23 mouse cellular contexts compared by ENCODE assay signal in the genomic region with DNA sequence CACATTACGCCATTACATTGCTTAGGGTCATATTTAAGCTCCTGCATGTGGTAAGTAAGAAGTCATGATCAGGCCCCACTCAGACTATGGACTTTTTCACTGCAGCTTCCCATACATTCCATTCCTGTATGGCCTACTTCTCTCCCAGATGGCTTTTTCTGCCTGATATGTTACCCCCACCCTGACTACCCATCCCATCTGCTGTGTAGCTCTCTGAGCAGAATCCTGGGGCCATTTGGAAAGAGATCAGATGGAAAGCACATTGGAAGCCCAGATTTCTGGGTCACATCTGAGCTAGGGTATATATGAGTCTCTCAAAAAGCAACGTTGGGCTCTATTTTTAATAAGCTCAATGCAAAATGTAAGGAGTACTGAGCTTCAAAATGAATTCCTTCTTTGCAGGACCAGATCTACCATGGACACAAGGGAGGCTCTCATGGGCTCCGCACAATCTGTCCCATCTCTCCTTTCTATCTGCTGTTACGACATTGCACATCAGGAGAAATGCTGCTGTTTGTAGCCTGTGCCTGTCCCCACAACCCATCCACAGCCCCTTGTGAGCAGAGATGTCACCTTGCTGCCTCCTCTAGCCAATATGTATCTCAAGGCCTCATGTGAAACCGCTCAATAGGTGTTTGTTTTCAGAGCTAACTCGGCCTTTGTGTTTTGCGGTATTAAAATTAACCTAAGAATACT.
DNase-seq lines count a peak whose midpoint lies in the region; ATAC-seq and TF ChIP-seq lines count a peak whose summit lies in the region.
"Had no signal": no experiment of that assay in that cellular context is flagged by ENCODE, and none has a peak within 500 bp of the region (broad histone marks: within the 10 kb centered on the region; RNA-seq: fewer than 3 reads in every experiment).

No protein-coding gene starts in this region.

- no peaks in the 10 kb centered on the region for H3K36me3 ChIP-seq in hindbrain, postnatal 0 days (ENCODE audit: insufficient read depth, low read length)
- H3K36me3 ChIP-seq in hindbrain, embryonic 12.5 days: no peaks in the 10 kb centered on the region
- H3K36me3 ChIP-seq: embryonic facial prominence, embryonic 10.5 days; midbrain, embryonic 13.5 days; neural tube, embryonic 13.5 days had no signal

- H3K9me3 ChIP-seq in hindbrain, postnatal 0 days (ENCODE audit: low read length): peaks cover 4% of the 10 kb centered on the region; the same call in 1 of the 2 replicates
- peaks cover 3% of the 10 kb centered on the region; the same call in 1 of the 2 replicates for H3K9me3 ChIP-seq in hindbrain, embryonic 12.5 days (replicated peaks)
- H3K9me3 ChIP-seq: embryonic facial prominence, embryonic 10.5 days; forebrain, embryonic 13.5 days; limb, embryonic 10.5 days; midbrain, embryonic 13.5 days had no signal

- peak overlapping the region; percentile 51; the same call in 1 of the 2 replicates for H3K27ac ChIP-seq in hindbrain, postnatal 0 days
- no peak overlapping the region for H3K27ac ChIP-seq in hindbrain, embryonic 12.5 days
- H3K27ac ChIP-seq: embryonic facial prominence, embryonic 10.5 days; forebrain, embryonic 13.5 days; limb, embryonic 10.5 days; midbrain, embryonic 13.5 days; neural tube, embryonic 13.5 days had no signal

- no peak overlapping the region for H3K4me3 ChIP-seq in hindbrain, postnatal 0 days (ENCODE audit: low read length)
- H3K4me3 ChIP-seq in hindbrain, embryonic 12.5 days: no peak overlapping the region
- H3K4me3 ChIP-seq: embryonic facial prominence, embryonic 10.5 days; forebrain, embryonic 13.5 days; limb, embryonic 10.5 days; midbrain, embryonic 13.5 days; neural tube, embryonic 13.5 days had no signal

- ATAC-seq in hindbrain, postnatal 0 days: no peak
- ATAC-seq in hindbrain, embryonic 12.5 days (ENCODE audit: low FRiP score): no peak
- ATAC-seq in erythroid progenitor cell, adult 5-6 weeks (replicated peaks; ENCODE audit: low FRiP score, poor library complexity, severe bottlenecking): no peak
- ATAC-seq: forebrain, embryonic 13.5 days; intestine, embryonic 16.5 days; liver, postnatal 0 days; midbrain, embryonic 13.5 days had no signal

- no peaks in the 10 kb centered on the region for H3K4me1 ChIP-seq in hindbrain, postnatal 0 days (ENCODE audit: insufficient read depth, low read length)
- H3K4me1 ChIP-seq in hindbrain, embryonic 12.5 days: no peaks in the 10 kb centered on the region
- H3K4me1 ChIP-seq: embryonic facial prominence, embryonic 10.5 days; forebrain, embryonic 13.5 days; limb, embryonic 10.5 days; neural tube, embryonic 13.5 days had no signal

- no peaks in the 10 kb centered on the region for H3K27me3 ChIP-seq in hindbrain, postnatal 0 days (ENCODE audit: insufficient read depth, low read length)
- no peaks in the 10 kb centered on the region for H3K27me3 ChIP-seq in hindbrain, embryonic 12.5 days
- H3K27me3 ChIP-seq: forebrain, embryonic 13.5 days; midbrain, embryonic 13.5 days; neural tube, embryonic 13.5 days had no signal

- 83% methylated on average over 7 of the region's 7 CpGs for WGBS in hindbrain, postnatal 0 days
- 97% methylated on average over 7 of the region's 7 CpGs for WGBS in hindbrain, embryonic 12.5 days

- DNase-seq in hindbrain, postnatal 0 days (ENCODE audit: low spot score): peak; percentile 39
- peak; percentile 35 to 65 for DNase-seq in right cerebral cortex, postnatal 10 days (ENCODE audit: low spot score in 2 of 2)
- DNase-seq in right cerebral cortex, adult 2 months (ENCODE audit: low spot score in 2 of 2): no peak
- peak; percentile 98 for DNase-seq in cerebellum, adult 9-10 months
- peak; percentile 58 for DNase-seq in telencephalon, adult 2 months (ENCODE audit: low read depth, low spot score)
- DNase-seq in adrenal gland, adult 8-10 months: no peak
- DNase-seq: B cell, adult 2 months; gastrocnemius, postnatal 36 days; heart, postnatal 10 days; layer of hippocampus, postnatal 36 days; liver, postnatal 0 days; lung, postnatal 10 days; right cerebral cortex, postnatal 4 days; thymus, postnatal 25 days had no signal

- no peak overlapping the region for H3K4me2 ChIP-seq in hindbrain, postnatal 0 days (ENCODE audit: low read depth, low read length)
- no peak overlapping the region for H3K4me2 ChIP-seq in hindbrain, embryonic 12.5 days (replicated peaks)
- H3K4me2 ChIP-seq: forebrain, embryonic 13.5 days; heart, embryonic 11.5 days; midbrain, embryonic 13.5 days; neural tube, embryonic 13.5 days had no signal

- TF ChIP-seq CTCF in hindbrain, postnatal 0 days (IDR thresholded peaks at IDR 0.05; ENCODE audit: low read depth): no peak

- no peak overlapping the region for H3K9ac ChIP-seq in hindbrain, postnatal 0 days (replicated peaks; ENCODE audit: low read length)
- H3K9ac ChIP-seq in hindbrain, embryonic 12.5 days: no peak overlapping the region
- H3K9ac ChIP-seq: forebrain, embryonic 13.5 days; liver, postnatal 0 days; midbrain, embryonic 13.5 days; neural tube, embryonic 13.5 days had no signal

Comparison
In these comparisons a context has a peak if more than half of its experiments do, and no peak if none do; other contexts are left out.
1. DNase-seq: peak in hindbrain, postnatal 0 days (single experiment), right cerebral cortex, postnatal 10 days (2 of 2), cerebellum, adult 9-10 months (single experiment) and telencephalon, adult 2 months (single experiment); none in right cerebral cortex, adult 2 months (0 of 2) and adrenal gland, adult 8-10 months (single experiment).